Mouse (Mus musculus): ENCODE measurements at regions not wholly inside any gene's neighbourhood (a gene's known extent, or its start where the extent isn't known, plus 50 kb on each side); places are given as distances from the start of the nearest gene placed in this dataset.
"Not testable (repeated sequence)": the region's sequence is repeated elsewhere in the genome, so short reads cannot be mapped to it uniquely, and the experiment has no call there.

GRCm38 (mm10) chr8:59977024-59977662 lies 525.9 kb downstream of the Gm10283 start:
- Histone ChIP-seq H3K27ac (no peak overlapping the region), H3K4me3 (no peak overlapping the region)
- DNase-seq (ENCODE audit: low spot score in 2 of 2) = no peak
- no peak for TF ChIP-seq CTCF (conservative IDR thresholded peaks at IDR 0.05)

- Histone ChIP-seq H3K27ac (no peak overlapping the region), H3K4me3 (no peak overlapping the region)
- no peak for TF ChIP-seq CTCF (conservative IDR thresholded peaks at IDR 0.05)
- DNase-seq (ENCODE audit: low spot score in 2 of 2) = no peak
Measured at GRCm38 (mm10) chr8:59965416-59965815, 537.6 kb downstream of the Gm10283 start.

GRCm38 (mm10) chr8:59963234-59963633 lies 539.8 kb downstream of the Gm10283 start:
- no peak overlapping the region for H3K27ac ChIP-seq
- no peak for DNase-seq (ENCODE audit: low spot score in 2 of 2)
- TF ChIP-seq CTCF (conservative IDR thresholded peaks at IDR 0.05) = no peak
- no peak overlapping the region for H3K4me3 ChIP-seq

GRCm38 (mm10) chr8:59953741-59954140 lies 549.3 kb downstream of the Gm10283 start:
- H3K27ac ChIP-seq, H3K4me3 ChIP-seq: not testable (repeated sequence)
- peak in 1 of 2 experiments; percentile 3 for DNase-seq (ENCODE audit: low spot score in 2 of 2)

GRCm38 (mm10) chr8:59906799-59907198 lies 596.2 kb downstream of the Gm10283 start:
- H3K27ac ChIP-seq = no peak overlapping the region
- DNase-seq (ENCODE audit: low spot score in 2 of 2) = no peak
- no peak overlapping the region for H3K4me3 ChIP-seq
- no peak for TF ChIP-seq CTCF (conservative IDR thresholded peaks at IDR 0.05)
